Mouse (Mus musculus) ES-E14 (cell line): ENCODE measurements around the gene Ddc.

Source experiments
- CHD2 ChIP-seq: IDR thresholded peaks from 2 replicates; pipeline ENCODE4 v1.6.1; 2014; ENCODE audit warnings: mild to moderate bottlenecking, low read depth, low read length, inconsistent platforms
- MAFK ChIP-seq: IDR thresholded peaks from 2 replicates; pipeline ENCODE4 v1.6.1; 2014; ENCODE audit warnings: mild to moderate bottlenecking, low read depth, low read length, inconsistent platforms; ENCODE audit not compliant: insufficient read depth
- ZNF384 ChIP-seq: IDR thresholded peaks from 2 replicates; pipeline ENCODE4 v1.6.1; 2012; ENCODE audit warnings: low read depth, low read length, inconsistent platforms

- TF ChIP-seq ZNF384 = no peak
- no peak for TF ChIP-seq MAFK
- no peak for TF ChIP-seq CHD2
These were observed 12.0 kb downstream of the Ddc start for GRCm38 (mm10) chr11:11885921-11886320.
